Mouse (Mus musculus): Measurements from ENCODE around the gene Sardh. TPM values are rescaled to one million over a fixed set of nuclear protein-coding genes. Genes with fewer than 3 reads are reported as not detected.
A peak's percentile ranks its signal among the peaks of the same experiment; 100 is the strongest.

Sardh gene
- polyA plus RNA-seq, 1 experiment from 2014 or later = 3.6 TPM

GRCm38 (mm10) chr2:27235729-27236128, 12.4 kb downstream of the Sardh start:
- Histone ChIP-seq H3K27ac (ENCODE audit: low read depth, low read length) (no peak overlapping the region), H3K9ac (replicated peaks; ENCODE audit: low read depth, low read length) (no peak overlapping the region), H3K27me3 (ENCODE audit: control insufficient read depth, insufficient read depth, low read length) (no peaks in the 10 kb centered on the region), H3K4me1 (ENCODE audit: control insufficient read depth, insufficient read depth, low read length) (no peaks in the 10 kb centered on the region), H3K36me3 (ENCODE audit: control insufficient read depth, insufficient read depth, low read length) (no peaks in the 10 kb centered on the region), H3K4me2 (ENCODE audit: low read depth, low read length) (no peak overlapping the region), H3K4me3 (ENCODE audit: low read depth, low read length) (no peak overlapping the region), H3K9me3 (ENCODE audit: control insufficient read depth, low read length) (no peaks in the 10 kb centered on the region)
- ATAC-seq (ENCODE audit: low read depth) = peak; percentile 60; the same call in 1 of the 2 replicates
- 31% methylated on average over 3 of the region's 3 CpGs for WGBS

- Histone ChIP-seq H3K27ac (ENCODE audit: low read depth, low read length) (no peak overlapping the region), H3K4me1 (ENCODE audit: control insufficient read depth, insufficient read depth, low read length) (no peaks in the 10 kb centered on the region), H3K36me3 (ENCODE audit: control insufficient read depth, insufficient read depth, low read length) (no peaks in the 10 kb centered on the region), H3K4me3 (ENCODE audit: low read depth, low read length) (no peak overlapping the region), H3K4me2 (ENCODE audit: low read depth, low read length) (no peak overlapping the region), H3K9me3 (ENCODE audit: control insufficient read depth, low read length) (no peaks in the 10 kb centered on the region), H3K27me3 (ENCODE audit: control insufficient read depth, insufficient read depth, low read length) (no peaks in the 10 kb centered on the region), H3K9ac (replicated peaks; ENCODE audit: low read depth, low read length) (no peak overlapping the region)
- no peak for ATAC-seq (ENCODE audit: low read depth)
- 28% methylated on average over 7 of the region's 7 CpGs for WGBS
Observed at GRCm38 (mm10) chr2:27232376-27232775, 15.8 kb downstream of the Sardh start.

DNA sequence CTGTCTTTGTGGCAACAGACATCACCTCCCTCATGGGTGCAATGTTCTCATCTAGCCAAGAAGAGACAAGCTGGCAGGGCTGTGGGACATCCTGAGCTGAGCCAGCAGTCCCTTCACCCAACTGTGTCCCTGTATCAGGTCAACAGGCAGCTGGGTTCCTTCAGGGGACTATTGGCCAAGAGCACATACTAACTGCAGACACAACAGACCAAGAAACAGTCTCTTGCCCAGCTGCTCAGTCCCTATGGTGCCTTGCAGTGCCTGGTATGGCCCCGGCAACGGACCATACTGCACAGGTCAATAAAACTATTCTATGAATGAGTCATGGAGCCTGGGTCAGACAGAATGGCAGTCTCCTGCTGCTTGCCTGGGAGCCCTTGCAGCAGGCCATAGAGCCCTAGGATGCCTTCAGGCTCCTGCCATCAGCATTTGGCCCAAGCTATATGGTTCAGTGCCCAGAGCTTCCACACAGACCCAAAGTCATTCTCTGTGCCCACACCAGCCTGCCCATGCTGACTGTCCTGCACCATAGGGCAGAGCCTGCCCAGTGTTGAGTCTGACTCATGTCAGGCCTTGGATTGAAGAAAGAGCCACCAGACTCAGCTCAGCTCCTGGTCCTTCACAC, 18.5 kb downstream of the Sardh start:
- ATAC-seq (ENCODE audit: low read depth) = no peak
- H3K27ac ChIP-seq (ENCODE audit: low read depth, low read length) = no peak overlapping the region
- no peak overlapping the region for H3K4me3 ChIP-seq (ENCODE audit: low read depth, low read length)
- H3K4me1 ChIP-seq (ENCODE audit: control insufficient read depth, insufficient read depth, low read length) = no peaks in the 10 kb centered on the region
- no peak overlapping the region for H3K9ac ChIP-seq (replicated peaks; ENCODE audit: low read depth, low read length)
- no peaks in the 10 kb centered on the region for H3K36me3 ChIP-seq (ENCODE audit: control insufficient read depth, insufficient read depth, low read length)
- 56% methylated on average over 2 of the region's 2 CpGs for WGBS
- no peak overlapping the region for H3K4me2 ChIP-seq (ENCODE audit: low read depth, low read length)
- H3K27me3 ChIP-seq (ENCODE audit: control insufficient read depth, insufficient read depth, low read length) = no peaks in the 10 kb centered on the region
- no peaks in the 10 kb centered on the region for H3K9me3 ChIP-seq (ENCODE audit: control insufficient read depth, low read length)

DNA sequence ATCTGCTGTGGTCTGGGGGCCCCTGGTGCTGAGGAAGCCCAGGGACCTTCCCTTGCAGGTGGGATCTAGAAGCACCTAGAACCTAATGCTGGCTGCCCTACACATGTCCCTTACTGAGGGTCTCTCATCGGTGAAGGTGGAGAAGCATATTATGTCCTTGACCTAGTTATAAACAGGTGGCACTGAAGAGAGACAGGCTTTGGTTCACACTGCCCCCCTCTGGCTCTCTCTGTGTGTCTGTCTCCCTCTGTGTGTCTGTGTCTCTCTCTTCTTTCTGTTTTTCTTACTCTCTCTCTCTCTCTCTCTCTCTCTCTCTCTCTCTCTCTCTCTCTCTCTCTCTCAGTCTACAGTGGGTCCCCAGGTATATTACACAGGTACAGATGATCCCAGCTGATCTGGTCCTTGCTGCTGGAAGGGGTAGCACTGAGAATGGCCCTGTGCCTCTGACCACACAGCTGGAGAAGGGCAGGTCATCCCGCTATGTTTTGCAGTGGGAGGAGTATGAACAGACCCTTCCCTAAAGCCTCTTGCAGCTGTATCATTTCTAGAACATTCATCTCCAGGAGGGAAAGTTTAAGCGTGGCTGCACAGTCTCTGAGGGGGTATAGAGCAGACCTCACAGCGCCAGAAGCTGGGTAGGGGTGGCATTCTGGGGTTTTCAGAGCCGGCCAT, 19.2 kb downstream of the Sardh start:
- Histone ChIP-seq H3K4me2 (ENCODE audit: low read depth, low read length) (no peak overlapping the region), H3K9ac (replicated peaks; ENCODE audit: low read depth, low read length) (no peak overlapping the region), H3K4me3 (ENCODE audit: low read depth, low read length) (no peak overlapping the region), H3K27me3 (ENCODE audit: control insufficient read depth, insufficient read depth, low read length) (no peaks in the 10 kb centered on the region), H3K27ac (ENCODE audit: low read depth, low read length) (no peak overlapping the region), H3K4me1 (ENCODE audit: control insufficient read depth, insufficient read depth, low read length) (no peaks in the 10 kb centered on the region), H3K36me3 (ENCODE audit: control insufficient read depth, insufficient read depth, low read length) (no peaks in the 10 kb centered on the region), H3K9me3 (ENCODE audit: control insufficient read depth, low read length) (no peaks in the 10 kb centered on the region)
- 82% methylated on average over 5 of the region's 5 CpGs for WGBS
- ATAC-seq (ENCODE audit: low read depth) = no peak

DNA sequence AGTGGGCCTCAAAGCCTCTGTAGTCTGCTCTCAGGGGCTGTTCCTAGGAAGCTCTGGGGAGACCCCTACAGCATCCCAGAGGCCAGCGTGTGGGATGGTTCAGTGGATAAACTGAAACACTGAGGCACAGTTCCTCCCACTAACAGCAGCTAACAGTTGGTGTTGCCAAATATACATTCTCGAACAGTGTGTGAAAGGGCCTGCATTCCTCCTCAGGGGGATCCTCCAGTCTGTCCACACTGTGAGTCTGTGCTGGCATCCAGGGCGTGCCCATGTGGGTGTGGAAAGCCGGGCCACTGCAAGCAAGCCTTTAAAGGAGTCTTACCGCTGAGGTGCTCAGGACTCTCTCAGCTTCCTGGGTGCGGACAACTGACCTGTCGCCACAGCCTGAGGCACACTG, 21.6 kb downstream of the Sardh start:
- no peak for ATAC-seq (ENCODE audit: low read depth)
- Histone ChIP-seq H3K27me3 (ENCODE audit: control insufficient read depth, insufficient read depth, low read length) (no peaks in the 10 kb centered on the region), H3K9me3 (ENCODE audit: control insufficient read depth, low read length) (no peaks in the 10 kb centered on the region), H3K4me3 (ENCODE audit: low read depth, low read length) (no peak overlapping the region), H3K4me2 (ENCODE audit: low read depth, low read length) (no peak overlapping the region), H3K4me1 (ENCODE audit: control insufficient read depth, insufficient read depth, low read length) (no peaks in the 10 kb centered on the region), H3K9ac (replicated peaks; ENCODE audit: low read depth, low read length) (no peak overlapping the region), H3K36me3 (ENCODE audit: control insufficient read depth, insufficient read depth, low read length) (no peaks in the 10 kb centered on the region), H3K27ac (ENCODE audit: low read depth, low read length) (no peak overlapping the region)
- 77% methylated on average over 7 of the region's 7 CpGs for WGBS

DNA sequence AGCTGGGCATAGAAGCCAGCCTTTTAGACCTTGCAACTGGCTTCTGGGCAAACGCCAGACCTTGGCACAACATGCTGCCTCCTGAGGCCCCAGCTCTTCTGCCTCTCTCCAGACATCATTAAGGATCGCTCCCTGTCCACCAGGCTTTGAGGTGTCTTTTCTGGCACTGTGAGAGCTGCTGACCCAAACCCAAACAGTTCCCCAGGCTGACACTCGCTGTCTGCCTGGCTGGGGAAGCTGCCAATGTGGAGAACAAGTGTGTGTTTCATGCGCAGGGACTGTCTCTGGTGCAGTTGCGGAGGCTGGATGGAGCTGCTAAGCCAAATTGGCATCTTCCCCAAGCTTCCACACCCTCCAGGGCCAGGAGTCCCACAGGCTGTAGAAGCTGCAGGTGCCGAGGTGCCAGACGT, 25.1 kb downstream of the Sardh start:
- no peaks in the 10 kb centered on the region for H3K27me3 ChIP-seq (ENCODE audit: control insufficient read depth, insufficient read depth, low read length)
- H3K4me1 ChIP-seq (ENCODE audit: control insufficient read depth, insufficient read depth, low read length) = no peaks in the 10 kb centered on the region
- H3K27ac ChIP-seq (ENCODE audit: low read depth, low read length) = no peak overlapping the region
- ATAC-seq (ENCODE audit: low read depth) = no peak
- no peaks in the 10 kb centered on the region for H3K9me3 ChIP-seq (ENCODE audit: control insufficient read depth, low read length)
- no peaks in the 10 kb centered on the region for H3K36me3 ChIP-seq (ENCODE audit: control insufficient read depth, insufficient read depth, low read length)
- no peak overlapping the region for H3K4me3 ChIP-seq (ENCODE audit: low read depth, low read length)
- WGBS = 82% methylated on average over 7 of the region's 7 CpGs
- H3K4me2 ChIP-seq (ENCODE audit: low read depth, low read length) = no peak overlapping the region
- H3K9ac ChIP-seq (replicated peaks; ENCODE audit: low read depth, low read length) = no peak overlapping the region

DNA sequence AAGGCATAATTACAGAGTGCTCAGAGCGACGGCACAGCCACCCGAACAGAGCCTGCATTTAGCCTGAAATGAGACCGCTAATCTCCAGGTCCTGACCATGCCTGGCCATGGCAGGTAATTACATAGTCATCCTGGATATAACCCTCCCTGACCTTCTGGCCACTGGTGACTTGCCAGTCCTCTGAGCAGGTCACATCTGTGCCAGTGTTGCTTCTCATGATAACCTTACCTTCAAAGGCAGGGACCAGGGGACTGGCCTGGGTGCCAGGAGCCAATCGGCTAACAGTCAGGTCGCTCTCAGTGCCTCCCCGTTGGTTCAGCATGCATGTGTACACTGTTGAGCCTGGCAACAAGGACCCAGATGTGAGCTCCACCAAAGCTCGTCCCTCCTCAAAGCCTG, 29.6 kb downstream of the Sardh start:
- Histone ChIP-seq H3K27me3 (ENCODE audit: control insufficient read depth, insufficient read depth, low read length) (no peaks in the 10 kb centered on the region), H3K9ac (replicated peaks; ENCODE audit: low read depth, low read length) (no peak overlapping the region)
- WGBS = 88% methylated on average over 8 of the region's 8 CpGs

GRCm38 (mm10) chr2:27218121-27218544, 30.0 kb downstream of the Sardh start:
- no peak overlapping the region for H3K27ac ChIP-seq (ENCODE audit: low read depth, low read length)
- no peaks in the 10 kb centered on the region for H3K4me1 ChIP-seq (ENCODE audit: control insufficient read depth, insufficient read depth, low read length)
- 79% methylated on average over 2 of the region's 2 CpGs for WGBS
- H3K27me3 ChIP-seq (ENCODE audit: control insufficient read depth, insufficient read depth, low read length) = no peaks in the 10 kb centered on the region
- H3K4me2 ChIP-seq (ENCODE audit: low read depth, low read length) = no peak overlapping the region
- no peaks in the 10 kb centered on the region for H3K36me3 ChIP-seq (ENCODE audit: control insufficient read depth, insufficient read depth, low read length)
- H3K9ac ChIP-seq (replicated peaks; ENCODE audit: low read depth, low read length) = no peak overlapping the region
- H3K9me3 ChIP-seq (ENCODE audit: control insufficient read depth, low read length) = no peaks in the 10 kb centered on the region
- no peak overlapping the region for H3K4me3 ChIP-seq (ENCODE audit: low read depth, low read length)
- no peak for ATAC-seq (ENCODE audit: low read depth)

More for the DNA sequence above, 29.6 kb downstream of the Sardh start:
- H3K9me3 ChIP-seq (ENCODE audit: control insufficient read depth, low read length) = no peaks in the 10 kb centered on the region
- H3K4me1 ChIP-seq (ENCODE audit: control insufficient read depth, insufficient read depth, low read length) = no peaks in the 10 kb centered on the region
- no peaks in the 10 kb centered on the region for H3K36me3 ChIP-seq (ENCODE audit: control insufficient read depth, insufficient read depth, low read length)
- no peak overlapping the region for H3K27ac ChIP-seq (ENCODE audit: low read depth, low read length)
- ATAC-seq (ENCODE audit: low read depth) = no peak
- H3K4me3 ChIP-seq (ENCODE audit: low read depth, low read length) = no peak overlapping the region
- H3K4me2 ChIP-seq (ENCODE audit: low read depth, low read length) = no peak overlapping the region

- Histone ChIP-seq H3K36me3 (ENCODE audit: control insufficient read depth, insufficient read depth, low read length) (no peaks in the 10 kb centered on the region), H3K27me3 (ENCODE audit: control insufficient read depth, insufficient read depth, low read length) (no peaks in the 10 kb centered on the region), H3K27ac (ENCODE audit: low read depth, low read length) (no peak overlapping the region), H3K4me2 (ENCODE audit: low read depth, low read length) (no peak overlapping the region), H3K9ac (replicated peaks; ENCODE audit: low read depth, low read length) (no peak overlapping the region), H3K9me3 (ENCODE audit: control insufficient read depth, low read length) (no peaks in the 10 kb centered on the region), H3K4me1 (ENCODE audit: control insufficient read depth, insufficient read depth, low read length) (no peaks in the 10 kb centered on the region), H3K4me3 (ENCODE audit: low read depth, low read length) (no peak overlapping the region)
- ATAC-seq (ENCODE audit: low read depth) = no peak
- 85% methylated on average over 2 of the region's 2 CpGs for WGBS
Observed at GRCm38 (mm10) chr2:27215537-27215936, 32.6 kb downstream of the Sardh start.

All from neural tube, embryonic 14.5 days (tissue).